Mouse (Mus musculus): ENCODE data around the gene Adam12. TPM values are rescaled to one million over a fixed set of nuclear protein-coding genes. Genes with fewer than 3 reads are reported as not detected.

Gene Adam12
- polyA plus RNA-seq, 1 experiment from 2014 or later: 3.4 TPM

- H3K27ac ChIP-seq (replicated peaks; ENCODE audit: low read depth, low read length): no peak overlapping the region
- WGBS: 91% methylated on average over 6 of the region's 6 CpGs
- no peak overlapping the region for H3K4me3 ChIP-seq (replicated peaks; ENCODE audit: low read depth, low read length)
- no peak for DNase-seq
- H3K4me1 ChIP-seq (ENCODE audit: control insufficient read depth, insufficient read depth, low read length): peaks cover 11% of the 10 kb centered on the region
- H3K36me3 ChIP-seq (ENCODE audit: control insufficient read depth, insufficient read depth, low read length): no peaks in the 10 kb centered on the region
- no peaks in the 10 kb centered on the region for H3K9me3 ChIP-seq (ENCODE audit: control insufficient read depth, low read length)
- no peak overlapping the region for H3K4me2 ChIP-seq (ENCODE audit: low read length)
- no peaks in the 10 kb centered on the region for H3K27me3 ChIP-seq (ENCODE audit: control insufficient read depth, insufficient read depth, low read length)
- H3K9ac ChIP-seq (replicated peaks; ENCODE audit: low read length): no peak overlapping the region
- ATAC-seq (ENCODE audit: low FRiP score, low TSS enrichment): no peak
These were observed 200.2 kb downstream of the Adam12 start for GRCm38 (mm10) chr7:134031787-134032186.

GRCm38 (mm10) chr7:134031256-134031655, 200.7 kb downstream of the Adam12 start:
- ATAC-seq (ENCODE audit: low FRiP score, low TSS enrichment): no peak
- H3K36me3 ChIP-seq (ENCODE audit: control insufficient read depth, insufficient read depth, low read length): no peaks in the 10 kb centered on the region
- H3K4me2 ChIP-seq (ENCODE audit: low read length): no peak overlapping the region
- H3K9me3 ChIP-seq (ENCODE audit: control insufficient read depth, low read length): no peaks in the 10 kb centered on the region
- no peak for DNase-seq
- H3K4me1 ChIP-seq (ENCODE audit: control insufficient read depth, insufficient read depth, low read length): peaks cover 14% of the 10 kb centered on the region
- no peak overlapping the region for H3K9ac ChIP-seq (replicated peaks; ENCODE audit: low read length)
- no peak overlapping the region for H3K27ac ChIP-seq (replicated peaks; ENCODE audit: low read depth, low read length)
- 80% methylated on average over 2 of the region's 2 CpGs for WGBS
- no peaks in the 10 kb centered on the region for H3K27me3 ChIP-seq (ENCODE audit: control insufficient read depth, insufficient read depth, low read length)
- no peak overlapping the region for H3K4me3 ChIP-seq (replicated peaks; ENCODE audit: low read depth, low read length)

GRCm38 (mm10) chr7:134028281-134028830, 203.6 kb downstream of the Adam12 start:
- Histone ChIP-seq H3K4me3 (replicated peaks; ENCODE audit: low read depth, low read length) (no peak overlapping the region), H3K27ac (replicated peaks; ENCODE audit: low read depth, low read length) (no peak overlapping the region), H3K4me1 (ENCODE audit: control insufficient read depth, insufficient read depth, low read length) (peaks cover 14% of the 10 kb centered on the region), H3K27me3 (ENCODE audit: control insufficient read depth, insufficient read depth, low read length) (no peaks in the 10 kb centered on the region), H3K9me3 (ENCODE audit: control insufficient read depth, low read length) (no peaks in the 10 kb centered on the region), H3K4me2 (ENCODE audit: low read length) (no peak overlapping the region), H3K36me3 (ENCODE audit: control insufficient read depth, insufficient read depth, low read length) (no peaks in the 10 kb centered on the region), H3K9ac (replicated peaks; ENCODE audit: low read length) (no peak overlapping the region)
- DNase-seq (no peak), ATAC-seq (ENCODE audit: low FRiP score, low TSS enrichment) (no peak)
- 63% methylated on average over 7 of the region's 7 CpGs for WGBS

GRCm38 (mm10) chr7:134027020-134027415, 204.9 kb downstream of the Adam12 start:
- Histone ChIP-seq H3K4me2 (ENCODE audit: low read length) (no peak overlapping the region), H3K9me3 (ENCODE audit: control insufficient read depth, low read length) (no peaks in the 10 kb centered on the region), H3K4me3 (replicated peaks; ENCODE audit: low read depth, low read length) (no peak overlapping the region), H3K27me3 (ENCODE audit: control insufficient read depth, insufficient read depth, low read length) (no peaks in the 10 kb centered on the region), H3K4me1 (ENCODE audit: control insufficient read depth, insufficient read depth, low read length) (peaks cover 14% of the 10 kb centered on the region), H3K9ac (replicated peaks; ENCODE audit: low read length) (no peak overlapping the region), H3K36me3 (ENCODE audit: control insufficient read depth, insufficient read depth, low read length) (no peaks in the 10 kb centered on the region), H3K27ac (replicated peaks; ENCODE audit: low read depth, low read length) (no peak overlapping the region; the same call in 1 of the 2 replicates)
- ATAC-seq (ENCODE audit: low FRiP score, low TSS enrichment) (no peak), DNase-seq (peak; percentile 40)
- WGBS: 5% methylated on average over 5 of the region's 5 CpGs

GRCm38 (mm10) chr7:134026200-134027019, 205.5 kb downstream of the Adam12 start:
- Histone ChIP-seq H3K27me3 (ENCODE audit: control insufficient read depth, insufficient read depth, low read length) (no peaks in the 10 kb centered on the region), H3K9me3 (ENCODE audit: control insufficient read depth, low read length) (no peaks in the 10 kb centered on the region), H3K4me1 (ENCODE audit: control insufficient read depth, insufficient read depth, low read length) (peaks cover 14% of the 10 kb centered on the region), H3K27ac (replicated peaks; ENCODE audit: low read depth, low read length) (peak overlapping the region; percentile 9; the same call in 1 of the 2 replicates), H3K4me2 (ENCODE audit: low read length) (no peak overlapping the region), H3K9ac (replicated peaks; ENCODE audit: low read length) (no peak overlapping the region), H3K4me3 (replicated peaks; ENCODE audit: low read depth, low read length) (no peak overlapping the region), H3K36me3 (ENCODE audit: control insufficient read depth, insufficient read depth, low read length) (no peaks in the 10 kb centered on the region)
- WGBS: 34% methylated on average over 16 of the region's 16 CpGs
- DNase-seq (peak; percentile 66), ATAC-seq (ENCODE audit: low FRiP score, low TSS enrichment) (no peak)

- ATAC-seq (ENCODE audit: low FRiP score, low TSS enrichment) (no peak), DNase-seq (no peak)
- Histone ChIP-seq H3K4me1 (ENCODE audit: control insufficient read depth, insufficient read depth, low read length) (peaks cover 9% of the 10 kb centered on the region), H3K36me3 (ENCODE audit: control insufficient read depth, insufficient read depth, low read length) (no peaks in the 10 kb centered on the region), H3K27ac (replicated peaks; ENCODE audit: low read depth, low read length) (no peak overlapping the region), H3K27me3 (ENCODE audit: control insufficient read depth, insufficient read depth, low read length) (no peaks in the 10 kb centered on the region), H3K9ac (replicated peaks; ENCODE audit: low read length) (no peak overlapping the region), H3K4me2 (ENCODE audit: low read length) (no peak overlapping the region), H3K4me3 (replicated peaks; ENCODE audit: low read depth, low read length) (no peak overlapping the region), H3K9me3 (ENCODE audit: control insufficient read depth, low read length) (no peaks in the 10 kb centered on the region)
- 65% methylated on average over 2 of the region's 2 CpGs for WGBS
These were observed 209.6 kb downstream of the Adam12 start for GRCm38 (mm10) chr7:134022157-134022885.

- ATAC-seq (ENCODE audit: low FRiP score, low TSS enrichment) (no peak), DNase-seq (no peak)
- no peaks in the 10 kb centered on the region for H3K4me1 ChIP-seq (ENCODE audit: control insufficient read depth, insufficient read depth, low read length)
- no peaks in the 10 kb centered on the region for H3K9me3 ChIP-seq (ENCODE audit: control insufficient read depth, low read length)
- H3K27ac ChIP-seq (replicated peaks; ENCODE audit: low read depth, low read length): no peak overlapping the region
- no peak overlapping the region for H3K4me3 ChIP-seq (replicated peaks; ENCODE audit: low read depth, low read length)
- WGBS: 71% methylated on average over 4 of the region's 4 CpGs
- no peak overlapping the region for H3K9ac ChIP-seq (replicated peaks; ENCODE audit: low read length)
- H3K4me2 ChIP-seq (ENCODE audit: low read length): no peak overlapping the region
- no peaks in the 10 kb centered on the region for H3K36me3 ChIP-seq (ENCODE audit: control insufficient read depth, insufficient read depth, low read length)
- no peaks in the 10 kb centered on the region for H3K27me3 ChIP-seq (ENCODE audit: control insufficient read depth, insufficient read depth, low read length)
These were observed 216.7 kb downstream of the Adam12 start for GRCm38 (mm10) chr7:134015226-134015625.

- Histone ChIP-seq H3K4me1 (ENCODE audit: control insufficient read depth, insufficient read depth, low read length) (no peaks in the 10 kb centered on the region), H3K9ac (replicated peaks; ENCODE audit: low read length) (no peak overlapping the region), H3K9me3 (ENCODE audit: control insufficient read depth, low read length) (no peaks in the 10 kb centered on the region), H3K4me2 (ENCODE audit: low read length) (no peak overlapping the region), H3K27me3 (ENCODE audit: control insufficient read depth, insufficient read depth, low read length) (no peaks in the 10 kb centered on the region), H3K36me3 (ENCODE audit: control insufficient read depth, insufficient read depth, low read length) (no peaks in the 10 kb centered on the region), H3K27ac (replicated peaks; ENCODE audit: low read depth, low read length) (no peak overlapping the region), H3K4me3 (replicated peaks; ENCODE audit: low read depth, low read length) (no peak overlapping the region)
- DNase-seq (no peak), ATAC-seq (ENCODE audit: low FRiP score, low TSS enrichment) (no peak)
- WGBS: 24% methylated on average over 7 of the region's 7 CpGs
These were observed 217.2 kb downstream of the Adam12 start for GRCm38 (mm10) chr7:134014733-134015132.

Measured in midbrain, embryonic 14.5 days (tissue).